Mouse (Mus musculus): ENCODE data around the gene Fmnl3. TPM values are rescaled to one million over a fixed set of nuclear protein-coding genes. Genes with fewer than 3 reads are reported as not detected.

Gene Fmnl3
- polyA plus RNA-seq (2015; fragmentation: Illumina TruSeq; extraction: RNeasy Lipid Tissue Mini Kit (QIAGEN cat#74804); ENCODE audit: insufficient read depth, low replicate concordance), result 32.1 TPM

DNA sequence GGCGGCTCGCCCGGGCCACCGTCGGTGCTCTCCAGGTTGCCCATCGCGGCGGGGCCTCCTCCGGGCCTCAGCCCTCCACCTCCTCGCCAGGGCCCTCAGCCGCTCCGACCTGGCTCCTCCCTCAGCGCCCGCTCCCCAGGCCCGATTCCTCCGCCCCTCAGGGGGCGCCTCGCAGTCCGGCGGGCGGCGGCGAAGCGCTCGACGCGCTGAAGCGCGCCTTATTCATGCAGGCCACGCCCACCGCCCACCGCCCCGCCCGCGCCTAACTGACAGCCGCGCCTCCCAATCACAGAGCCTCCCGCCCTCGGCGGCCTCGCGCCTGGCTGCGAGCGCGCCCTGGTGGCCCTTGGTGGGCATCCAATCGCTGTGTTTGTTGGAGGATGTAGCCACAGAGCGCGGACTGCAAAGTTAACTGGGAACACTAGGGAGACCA, at the start of gene Fmnl3:
Gene Fmnl3 (minus strand): TSS at position 224 of the 433 bp plus-strand sequence.

DNA sequence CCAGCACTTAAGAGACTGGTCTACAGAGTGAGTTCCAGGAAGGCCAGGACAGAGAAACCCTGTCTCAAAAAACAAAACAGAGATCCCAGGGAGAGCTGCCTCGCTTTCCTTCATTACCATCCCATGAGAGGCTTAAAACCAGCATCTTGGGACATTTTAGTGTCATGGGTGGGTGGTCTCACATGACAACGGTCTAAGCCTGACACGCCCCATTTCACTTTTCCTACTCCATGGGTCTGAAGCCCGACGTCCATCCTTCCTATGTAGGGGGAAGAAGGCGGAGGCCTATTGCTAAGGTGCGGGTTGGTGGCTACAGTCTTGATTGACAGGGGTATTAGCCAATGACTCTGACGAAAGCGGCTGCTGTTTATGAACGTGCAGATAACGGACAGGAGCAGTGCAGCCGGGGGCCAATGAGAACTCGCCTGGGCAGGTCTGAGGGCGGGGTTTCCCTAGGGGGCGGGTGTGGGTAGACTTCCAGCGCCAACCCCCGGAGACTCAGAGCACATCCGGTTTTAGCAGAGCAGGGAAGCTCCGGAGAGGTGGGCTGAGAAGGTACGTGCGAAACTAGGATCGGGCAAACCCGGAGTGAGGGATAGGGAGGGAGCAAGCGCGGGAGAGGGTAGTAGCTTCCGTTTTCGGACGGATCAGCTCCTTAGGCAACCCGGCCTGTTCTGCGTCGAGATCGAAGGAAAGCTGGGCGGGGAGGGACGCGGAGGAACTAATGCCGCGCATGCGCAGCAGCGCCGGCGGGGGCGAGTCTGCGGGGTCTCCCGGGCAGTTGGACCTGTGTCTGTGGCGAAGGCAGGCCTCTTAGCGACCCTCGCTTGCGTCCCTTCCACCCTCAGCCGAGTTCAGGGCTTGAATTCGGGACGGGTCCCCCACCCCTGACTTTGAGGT, 22.5 kb upstream of the Fmnl3 start, which contains the start of gene Tmbim6:
Gene Tmbim6 (plus strand): TSS at position 397 of the 900 bp plus-strand sequence.

GRCm38 (mm10) chr15:99295484-99295981, 74.7 kb downstream of the Fmnl3 start, which contains the start of gene Fam186b:
Gene Fam186b, minus strand, starts transcription at chr15:99295888.

GRCm38 (mm10) chr15:99294813-99295374, 75.4 kb downstream of the Fmnl3 start, which contains the start of gene Prpf40b:
Gene Prpf40b, plus strand, starts transcription at chr15:99295087.

Other genes starting within 250 kb of the Fmnl3 start
- gene Spats2, start 244.6 kb downstream of the Fmnl3 start, polyA plus RNA-seq (2015; fragmentation: Illumina TruSeq; extraction: RNeasy Lipid Tissue Mini Kit (QIAGEN cat#74804); ENCODE audit: insufficient read depth, low replicate concordance), result 5.0 TPM
- 0.64 TPM for gene Kcnh3, start 145.6 kb downstream of the Fmnl3 start, polyA plus RNA-seq (2015; fragmentation: Illumina TruSeq; extraction: RNeasy Lipid Tissue Mini Kit (QIAGEN cat#74804); ENCODE audit: insufficient read depth, low replicate concordance)
- gene Mcrs1, start 118.5 kb downstream of the Fmnl3 start, polyA plus RNA-seq (2015; fragmentation: Illumina TruSeq; extraction: RNeasy Lipid Tissue Mini Kit (QIAGEN cat#74804); ENCODE audit: insufficient read depth, low replicate concordance), result 16.6 TPM
- 11.7 TPM for gene Prpf40b, start 75.4 kb downstream of the Fmnl3 start, polyA plus RNA-seq (2015; fragmentation: Illumina TruSeq; extraction: RNeasy Lipid Tissue Mini Kit (QIAGEN cat#74804); ENCODE audit: insufficient read depth, low replicate concordance)
- 0.11 TPM for gene Fam186b, start 74.6 kb downstream of the Fmnl3 start, polyA plus RNA-seq (2015; fragmentation: Illumina TruSeq; extraction: RNeasy Lipid Tissue Mini Kit (QIAGEN cat#74804); ENCODE audit: insufficient read depth, low replicate concordance)
- 203 TPM for gene Tmbim6, start 22.4 kb upstream of the Fmnl3 start, polyA plus RNA-seq (2015; fragmentation: Illumina TruSeq; extraction: RNeasy Lipid Tissue Mini Kit (QIAGEN cat#74804); ENCODE audit: insufficient read depth, low replicate concordance)
- gene Nckap5l, start 87.3 kb upstream of the Fmnl3 start, polyA plus RNA-seq (2015; fragmentation: Illumina TruSeq; extraction: RNeasy Lipid Tissue Mini Kit (QIAGEN cat#74804); ENCODE audit: insufficient read depth, low replicate concordance), result 1.4 TPM
- gene Bcdin3d, start 104.2 kb upstream of the Fmnl3 start, polyA plus RNA-seq (2015; fragmentation: Illumina TruSeq; extraction: RNeasy Lipid Tissue Mini Kit (QIAGEN cat#74804); ENCODE audit: insufficient read depth, low replicate concordance), result 7.1 TPM
- not detected for gene Faim2, start 157.7 kb upstream of the Fmnl3 start, polyA plus RNA-seq (2015; fragmentation: Illumina TruSeq; extraction: RNeasy Lipid Tissue Mini Kit (QIAGEN cat#74804); ENCODE audit: insufficient read depth, low replicate concordance)
- not detected for gene Aqp2, start 208.6 kb upstream of the Fmnl3 start, polyA plus RNA-seq (2015; fragmentation: Illumina TruSeq; extraction: RNeasy Lipid Tissue Mini Kit (QIAGEN cat#74804); ENCODE audit: insufficient read depth, low replicate concordance)
- gene Aqp5, start 220.3 kb upstream of the Fmnl3 start, polyA plus RNA-seq (2015; fragmentation: Illumina TruSeq; extraction: RNeasy Lipid Tissue Mini Kit (QIAGEN cat#74804); ENCODE audit: insufficient read depth, low replicate concordance), result not detected
- not detected for gene Aqp6, start 230.9 kb upstream of the Fmnl3 start, polyA plus RNA-seq (2015; fragmentation: Illumina TruSeq; extraction: RNeasy Lipid Tissue Mini Kit (QIAGEN cat#74804); ENCODE audit: insufficient read depth, low replicate concordance)

Data from spleen, adult 10 weeks (tissue).